Mouse (Mus musculus): ENCODE data around the gene Gm20388. TPM values are rescaled to one million over a fixed set of nuclear protein-coding genes. Genes with fewer than 3 reads are reported as not detected.

Gene Gm20388
- polyA plus RNA-seq, 1 experiment: 49.7 TPM

DNA sequence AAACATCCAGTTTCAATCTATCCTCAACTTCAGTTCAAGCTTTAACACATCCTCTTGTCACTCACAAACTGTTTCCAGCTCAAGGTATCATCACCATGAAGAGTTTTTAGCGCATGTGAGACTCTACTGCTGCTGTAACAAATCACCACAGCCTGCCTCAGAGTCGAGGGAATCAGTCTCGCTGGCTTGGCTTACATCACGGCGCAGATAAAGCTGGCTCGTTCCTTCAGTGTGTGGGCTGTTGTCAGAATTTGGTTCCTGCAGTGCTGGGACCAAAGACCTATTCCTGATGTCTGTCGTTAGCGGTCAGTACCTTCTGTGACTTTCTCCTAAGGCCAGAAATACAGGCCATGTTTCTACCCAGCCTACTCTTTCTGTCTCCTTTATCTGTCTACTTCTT, 2986.6 kb downstream of the Gm20388 start:
- DNase-seq: no peak
- TF ChIP-seq POLR2A (IDR thresholded peaks at IDR 0.05; ENCODE audit: low read depth, low read length) (no peak), CTCF (conservative IDR thresholded peaks at IDR 0.05; ENCODE audit: insufficient read depth, insufficient read length, low read depth, low read length) (no peak)
- Histone ChIP-seq H3K36me3 (ENCODE audit: control insufficient read depth, insufficient read depth, low read length) (peaks cover 17% of the 10 kb centered on the region), H3K4me3 (ENCODE audit: insufficient read depth, low read depth, low read length) (no peak overlapping the region), H3K27ac (ENCODE audit: insufficient read depth, low read depth, low read length) (no peak overlapping the region), H3K27me3 (replicated peaks; ENCODE audit: control insufficient read depth, insufficient read depth, low read length) (no peaks in the 10 kb centered on the region), H3K4me1 (ENCODE audit: control insufficient read depth, insufficient read depth, low read length) (no peaks in the 10 kb centered on the region; the same call in 1 of the 2 replicates)
- 94% methylated on average over 8 of the region's 8 CpGs for WGBS

DNA sequence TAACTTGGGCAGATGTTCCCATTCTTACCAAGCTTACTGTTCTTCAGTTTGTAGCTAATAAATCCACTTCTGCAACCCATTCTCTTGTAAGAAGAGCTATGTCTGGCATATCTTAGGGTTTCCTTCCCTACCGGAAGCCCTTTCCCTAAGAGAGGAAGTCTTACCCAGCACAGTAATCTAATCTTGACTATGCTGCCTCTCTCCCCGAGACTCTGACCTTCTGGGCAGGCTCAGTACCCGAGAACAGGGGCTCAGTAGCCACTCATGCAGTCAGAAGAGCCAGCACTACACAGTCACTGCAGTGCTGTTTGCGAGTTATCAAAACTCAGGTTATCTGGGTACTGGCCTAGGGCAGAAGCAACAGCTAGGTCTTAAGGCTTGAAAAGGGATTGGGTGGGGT, 2987.4 kb downstream of the Gm20388 start:
- no peak overlapping the region for H3K4me3 ChIP-seq (ENCODE audit: insufficient read depth, low read depth, low read length)
- peaks cover 3% of the 10 kb centered on the region; the same call in 1 of the 2 replicates for H3K4me1 ChIP-seq (ENCODE audit: control insufficient read depth, insufficient read depth, low read length)
- no peak for TF ChIP-seq CTCF (conservative IDR thresholded peaks at IDR 0.05; ENCODE audit: insufficient read depth, insufficient read length, low read depth, low read length)
- TF ChIP-seq POLR2A (IDR thresholded peaks at IDR 0.05; ENCODE audit: low read depth, low read length): no peak
- peak; percentile 25 for DNase-seq
- WGBS: 62% methylated on average over 4 of the region's 4 CpGs
- H3K36me3 ChIP-seq (ENCODE audit: control insufficient read depth, insufficient read depth, low read length): peaks cover 17% of the 10 kb centered on the region
- H3K27me3 ChIP-seq (replicated peaks; ENCODE audit: control insufficient read depth, insufficient read depth, low read length): no peaks in the 10 kb centered on the region
- H3K27ac ChIP-seq (ENCODE audit: insufficient read depth, low read depth, low read length): no peak overlapping the region

- Histone ChIP-seq H3K27me3 (replicated peaks; ENCODE audit: control insufficient read depth, insufficient read depth, low read length) (no peaks in the 10 kb centered on the region), H3K27ac (ENCODE audit: insufficient read depth, low read depth, low read length) (no peak overlapping the region), H3K4me1 (ENCODE audit: control insufficient read depth, insufficient read depth, low read length) (peaks cover 3% of the 10 kb centered on the region; the same call in 1 of the 2 replicates), H3K36me3 (ENCODE audit: control insufficient read depth, insufficient read depth, low read length) (peaks cover 16% of the 10 kb centered on the region), H3K4me3 (ENCODE audit: insufficient read depth, low read depth, low read length) (no peak overlapping the region)
- no peak for DNase-seq
- TF ChIP-seq CTCF (conservative IDR thresholded peaks at IDR 0.05; ENCODE audit: insufficient read depth, insufficient read length, low read depth, low read length) (no peak; the same call in 1 of the 2 replicates), POLR2A (IDR thresholded peaks at IDR 0.05; ENCODE audit: low read depth, low read length) (no peak)
- WGBS: 87% methylated on average over 12 of the region's 12 CpGs
These were observed 2987.8 kb downstream of the Gm20388 start for GRCm38 (mm10) chr8:122898473-122898872.

DNA sequence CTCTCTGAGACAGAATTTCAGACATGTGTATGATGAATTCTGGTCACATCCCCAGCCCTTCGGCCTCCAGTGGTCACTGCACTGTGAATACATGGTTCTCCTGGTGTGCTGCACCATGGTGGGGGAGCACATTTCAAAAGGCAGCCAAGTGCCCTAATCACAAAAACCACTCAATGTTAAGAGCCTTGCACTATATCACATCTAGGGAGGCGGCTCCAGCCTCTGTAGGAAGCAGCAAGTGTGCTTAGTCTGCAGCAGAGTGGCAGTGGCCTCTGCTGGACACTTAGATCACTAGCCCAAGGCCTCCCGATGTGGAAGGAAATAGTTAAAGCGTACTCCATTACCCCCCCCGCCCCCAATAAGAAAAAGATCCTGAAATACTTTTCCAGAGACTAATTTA, 2988.4 kb downstream of the Gm20388 start:
- no peak for DNase-seq
- Histone ChIP-seq H3K4me3 (ENCODE audit: insufficient read depth, low read depth, low read length) (no peak overlapping the region), H3K27me3 (replicated peaks; ENCODE audit: control insufficient read depth, insufficient read depth, low read length) (no peaks in the 10 kb centered on the region), H3K36me3 (ENCODE audit: control insufficient read depth, insufficient read depth, low read length) (peaks cover 16% of the 10 kb centered on the region), H3K27ac (ENCODE audit: insufficient read depth, low read depth, low read length) (no peak overlapping the region), H3K4me1 (ENCODE audit: control insufficient read depth, insufficient read depth, low read length) (peaks cover 3% of the 10 kb centered on the region; the same call in 1 of the 2 replicates)
- WGBS: 80% methylated on average over 5 of the region's 5 CpGs
- TF ChIP-seq POLR2A (IDR thresholded peaks at IDR 0.05; ENCODE audit: low read depth, low read length) (no peak), CTCF (conservative IDR thresholded peaks at IDR 0.05; ENCODE audit: insufficient read depth, insufficient read length, low read depth, low read length) (no peak)

GRCm38 (mm10) chr8:122901476-122901875, 2990.8 kb downstream of the Gm20388 start:
- H3K36me3 ChIP-seq (ENCODE audit: control insufficient read depth, insufficient read depth, low read length): peaks cover 2% of the 10 kb centered on the region
- H3K27ac ChIP-seq (ENCODE audit: insufficient read depth, low read depth, low read length): no peak overlapping the region
- no peak overlapping the region for H3K4me3 ChIP-seq (ENCODE audit: insufficient read depth, low read depth, low read length)
- DNase-seq: peak; percentile 37
- no peak for TF ChIP-seq POLR2A (IDR thresholded peaks at IDR 0.05; ENCODE audit: low read depth, low read length)
- no peak for TF ChIP-seq CTCF (conservative IDR thresholded peaks at IDR 0.05; ENCODE audit: insufficient read depth, insufficient read length, low read depth, low read length)
- 78% methylated on average over 7 of the region's 7 CpGs for WGBS
- peaks cover 8% of the 10 kb centered on the region for H3K4me1 ChIP-seq (ENCODE audit: control insufficient read depth, insufficient read depth, low read length)
- H3K27me3 ChIP-seq (replicated peaks; ENCODE audit: control insufficient read depth, insufficient read depth, low read length): no peaks in the 10 kb centered on the region

DNA sequence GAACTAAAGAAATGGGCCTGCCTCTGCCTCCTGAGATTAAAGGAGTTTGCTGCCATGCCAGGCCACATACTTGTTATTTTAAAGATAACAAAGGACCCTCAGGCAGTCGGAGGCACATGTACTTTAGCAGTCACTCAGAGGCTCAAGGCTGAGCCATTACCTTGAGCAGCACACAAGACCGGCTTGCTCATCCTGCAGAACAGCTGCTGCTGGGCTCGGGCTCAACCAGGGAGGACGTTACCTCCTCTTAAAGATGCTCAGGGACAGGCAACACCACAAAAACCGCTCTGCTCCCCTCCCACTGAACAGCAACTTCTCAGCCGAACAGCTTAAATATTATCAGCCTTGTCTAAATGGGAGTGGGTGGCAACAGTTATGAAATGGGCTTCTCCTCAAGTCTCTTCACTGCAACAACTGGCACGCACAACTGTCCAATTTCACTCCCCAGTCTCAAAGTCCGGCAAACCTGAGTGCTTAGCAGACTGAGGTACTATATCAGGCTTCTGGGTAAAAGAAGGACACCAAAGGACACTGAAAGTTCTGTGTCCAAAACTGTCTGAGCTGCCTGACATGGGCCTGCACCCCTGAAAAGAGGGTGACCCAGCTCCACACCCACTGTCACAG, 2991.4 kb downstream of the Gm20388 start:
- Histone ChIP-seq H3K27ac (ENCODE audit: insufficient read depth, low read depth, low read length) (peak overlapping the region; percentile 36; the same call in 1 of the 2 replicates), H3K27me3 (replicated peaks; ENCODE audit: control insufficient read depth, insufficient read depth, low read length) (no peaks in the 10 kb centered on the region), H3K36me3 (ENCODE audit: control insufficient read depth, insufficient read depth, low read length) (no peaks in the 10 kb centered on the region; the same call in none of the 2 replicates), H3K4me3 (ENCODE audit: insufficient read depth, low read depth, low read length) (no peak overlapping the region), H3K4me1 (ENCODE audit: control insufficient read depth, insufficient read depth, low read length) (peaks cover 8% of the 10 kb centered on the region)
- TF ChIP-seq CTCF (conservative IDR thresholded peaks at IDR 0.05; ENCODE audit: insufficient read depth, insufficient read length, low read depth, low read length): no peak
- TF ChIP-seq POLR2A (IDR thresholded peaks at IDR 0.05; ENCODE audit: low read depth, low read length): no peak
- peak; percentile 67 for DNase-seq
- 63% methylated on average over 8 of the region's 8 CpGs for WGBS

DNA sequence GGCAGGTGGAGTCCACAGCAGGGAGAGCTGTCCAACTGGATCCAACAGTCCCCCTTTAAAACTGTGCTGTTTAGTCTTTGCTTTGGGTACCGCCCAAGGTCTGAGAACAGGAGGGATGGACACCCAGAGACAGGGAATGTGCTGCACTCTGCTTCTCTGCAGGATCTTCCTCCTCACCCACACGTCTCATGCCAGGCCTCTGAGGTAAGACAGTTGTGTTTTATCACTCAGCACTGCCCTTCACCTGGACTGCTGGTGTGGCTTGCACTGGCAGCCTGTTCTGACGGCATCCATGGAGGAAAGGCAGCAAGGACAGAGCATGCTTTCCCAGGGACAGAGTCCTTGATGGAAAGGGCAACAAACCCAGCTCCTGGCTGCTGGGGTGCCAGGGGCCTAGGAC, 2991.9 kb downstream of the Gm20388 start:
- WGBS: 72% methylated on average over 3 of the region's 3 CpGs
- Histone ChIP-seq H3K4me1 (ENCODE audit: control insufficient read depth, insufficient read depth, low read length) (peaks cover 8% of the 10 kb centered on the region), H3K36me3 (ENCODE audit: control insufficient read depth, insufficient read depth, low read length) (no peaks in the 10 kb centered on the region; the same call in none of the 2 replicates), H3K4me3 (ENCODE audit: insufficient read depth, low read depth, low read length) (no peak overlapping the region), H3K27ac (ENCODE audit: insufficient read depth, low read depth, low read length) (peak overlapping the region; percentile 36; the same call in 1 of the 2 replicates), H3K27me3 (replicated peaks; ENCODE audit: control insufficient read depth, insufficient read depth, low read length) (no peaks in the 10 kb centered on the region)
- no peak for TF ChIP-seq POLR2A (IDR thresholded peaks at IDR 0.05; ENCODE audit: low read depth, low read length)
- TF ChIP-seq CTCF (conservative IDR thresholded peaks at IDR 0.05; ENCODE audit: insufficient read depth, insufficient read length, low read depth, low read length): no peak
- no peak for DNase-seq

All from kidney, adult 2 months (tissue).